Mouse (Mus musculus) left cerebral cortex, adult 18-20 months (tissue): ENCODE data around the gene Plcb4. TPM values are rescaled to one million over a fixed set of nuclear protein-coding genes. Genes with fewer than 3 reads are reported as not detected.

ENCODE experiments used
- DNase-seq, 2 experiments: peaks; one replicate each; pipeline ENCODE4 v3.0.0; 2021 to 2022; ENCODE audit warnings: low spot score in 2 of 2, mixed read lengths in 1 of 2
- total RNA-seq, 2 experiments: library from RNA; stranded (reverse); gene quantifications; 2 replicates each; pipeline ENCODE4 v1.2.3; 2021

The Plcb4 gene
- total RNA-seq, 2 experiments from 2014 or later = 64.6 to 77.5 TPM

DNA sequence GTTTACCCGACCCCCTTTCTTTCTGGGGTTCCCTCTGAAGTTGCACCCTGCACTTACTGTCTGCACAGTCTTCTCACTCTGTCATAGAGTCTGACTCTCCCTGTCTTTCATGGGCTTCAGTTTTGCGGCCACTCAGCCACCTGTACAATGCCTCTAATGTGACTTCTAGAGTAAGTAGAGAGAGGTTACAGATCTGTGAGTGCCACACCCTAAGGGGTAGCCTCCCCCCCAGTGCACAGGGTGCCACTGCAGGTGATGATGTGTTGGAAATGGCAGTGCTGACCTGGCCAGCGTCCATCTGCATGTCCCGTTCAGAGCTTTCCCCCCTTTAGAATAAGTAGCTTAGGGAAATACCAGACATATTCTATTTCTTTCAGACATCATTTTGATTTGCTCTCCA is 336.4 kb downstream of the Plcb4 start:
- no peak for DNase-seq

DNA sequence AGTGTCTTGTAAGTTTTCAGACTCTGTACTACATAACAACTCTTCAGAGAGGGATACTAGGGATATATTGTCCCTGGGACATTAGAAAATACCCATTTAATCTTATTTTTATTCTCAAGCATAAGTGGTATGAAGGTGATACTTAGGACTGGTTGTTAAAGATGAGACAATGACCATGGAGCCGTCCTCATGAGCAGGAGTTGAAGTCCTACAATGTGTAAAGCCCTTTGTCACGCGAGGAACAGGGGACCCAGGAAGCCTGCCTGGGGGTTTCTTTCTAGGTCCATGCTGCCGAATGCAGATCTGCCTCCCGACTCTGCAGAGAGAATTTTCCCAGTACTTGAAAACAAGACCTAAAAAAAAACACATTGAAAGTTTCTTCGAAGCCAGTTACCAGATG is 338.1 kb downstream of the Plcb4 start:
- DNase-seq = no peak

DNA sequence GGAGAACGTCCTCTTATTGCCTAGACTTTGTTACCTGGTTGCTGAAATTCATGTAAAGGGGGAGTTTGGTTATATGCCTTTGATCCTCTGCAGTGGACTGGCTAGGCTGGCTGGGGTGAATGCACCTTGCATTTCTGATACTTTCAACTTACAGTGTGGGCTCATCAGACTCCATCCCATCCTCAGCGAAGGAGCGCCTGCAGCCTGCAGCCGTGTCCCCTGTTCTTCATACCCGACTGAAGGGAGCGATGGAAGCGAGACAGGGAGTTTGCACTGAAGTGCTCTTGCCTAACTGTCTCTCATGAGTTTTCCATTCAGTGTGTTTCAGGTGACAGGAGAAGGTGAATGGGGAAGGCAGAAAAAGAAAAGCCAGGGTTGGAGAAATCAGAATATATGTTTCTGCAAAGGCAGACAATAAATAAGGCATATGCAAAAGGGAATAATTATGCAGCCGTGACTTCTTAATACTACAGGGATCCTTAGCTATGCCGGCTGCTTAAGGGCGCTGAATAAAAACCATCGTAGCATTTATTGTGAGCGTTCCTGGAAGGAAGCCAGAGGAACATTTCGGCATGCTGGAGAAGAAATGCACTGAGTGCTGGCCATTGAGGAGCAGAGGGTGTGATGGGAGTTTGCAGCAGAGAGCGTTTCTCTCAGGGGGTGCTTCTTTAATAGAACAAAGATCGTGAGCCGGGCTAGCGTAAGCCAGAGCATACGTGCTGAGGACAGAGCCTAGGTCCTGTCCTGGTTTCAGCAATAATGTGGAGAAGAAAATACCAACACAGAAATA is 338.7 kb downstream of the Plcb4 start:
- DNase-seq = no peak

DNA sequence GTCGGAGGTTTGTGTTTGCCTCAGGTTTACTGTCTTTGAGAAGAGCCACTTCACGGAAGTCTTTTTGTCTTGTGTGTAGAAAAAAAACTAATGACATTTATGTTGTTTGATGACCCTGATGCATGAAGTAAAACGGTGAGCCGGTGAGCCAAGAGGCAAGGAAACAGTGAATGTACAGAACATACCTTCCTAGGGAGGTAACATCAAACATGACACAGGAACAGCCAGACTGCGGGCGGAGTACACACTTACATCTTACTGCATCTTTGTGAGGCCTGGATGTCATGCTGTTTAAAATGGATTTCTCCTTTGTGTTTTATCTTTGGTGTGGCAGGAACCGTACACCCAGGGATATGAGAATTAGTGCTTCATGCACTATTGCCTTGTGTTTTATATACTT is 340.1 kb downstream of the Plcb4 start:
- DNase-seq = no peak

DNA sequence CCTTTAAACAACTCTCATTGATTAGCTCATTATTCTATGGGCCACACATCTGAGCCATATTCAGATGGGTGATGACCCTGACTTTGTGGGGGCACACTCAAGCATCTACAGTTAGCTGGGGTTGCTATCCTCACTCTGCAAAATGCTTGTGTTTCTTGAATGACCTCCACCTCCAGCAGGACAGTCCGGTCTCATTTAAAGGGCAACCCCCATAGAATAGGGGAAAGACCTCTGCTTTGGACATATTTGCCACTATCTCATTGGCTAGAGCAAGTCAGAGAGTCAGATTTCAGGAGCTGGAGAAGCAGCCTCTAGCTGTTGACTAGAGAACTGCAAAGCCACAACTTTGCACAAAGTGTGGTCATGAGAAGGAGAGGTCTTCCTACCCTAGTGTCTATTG is 340.6 kb downstream of the Plcb4 start:
- no peak for DNase-seq

DNA sequence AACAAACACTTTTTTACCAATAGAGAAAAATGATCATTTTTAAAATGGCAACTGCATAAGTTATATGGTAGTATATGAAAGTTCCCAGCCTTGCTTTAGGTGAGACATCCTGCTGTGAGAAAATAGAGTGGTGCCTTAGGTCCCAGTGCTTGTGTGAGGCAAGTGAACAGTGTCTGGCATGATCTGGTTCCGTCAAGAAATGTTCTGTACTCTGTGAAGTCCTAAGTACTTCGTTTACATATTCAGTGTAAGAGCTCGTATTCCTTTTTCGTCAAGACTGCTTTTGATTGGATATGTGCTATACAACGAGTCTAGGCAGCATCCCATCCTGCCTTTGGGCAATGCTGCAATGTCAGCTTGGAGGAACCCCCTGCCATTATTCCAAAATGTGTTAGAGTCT is 342.1 kb downstream of the Plcb4 start:
- no peak for DNase-seq

DNA sequence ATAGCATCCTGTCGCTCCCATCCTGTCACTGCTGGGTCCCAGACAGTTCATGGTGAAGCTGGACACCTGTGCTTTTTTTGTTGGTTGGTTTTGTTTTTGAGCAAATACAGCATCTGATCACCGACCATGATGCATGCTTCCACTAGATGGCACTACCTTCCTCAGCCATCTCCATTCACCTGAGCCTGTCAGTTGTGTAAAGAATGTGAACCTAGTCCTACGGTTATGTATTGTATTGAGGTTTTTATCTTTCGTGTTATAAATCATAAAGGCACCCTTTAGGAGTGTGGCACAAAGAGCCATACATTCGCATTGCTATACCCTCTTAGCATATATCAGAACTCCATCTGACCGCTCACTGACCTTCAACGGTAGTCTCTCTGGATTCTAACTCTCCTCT is 343.3 kb downstream of the Plcb4 start:
- DNase-seq = no peak

DNA sequence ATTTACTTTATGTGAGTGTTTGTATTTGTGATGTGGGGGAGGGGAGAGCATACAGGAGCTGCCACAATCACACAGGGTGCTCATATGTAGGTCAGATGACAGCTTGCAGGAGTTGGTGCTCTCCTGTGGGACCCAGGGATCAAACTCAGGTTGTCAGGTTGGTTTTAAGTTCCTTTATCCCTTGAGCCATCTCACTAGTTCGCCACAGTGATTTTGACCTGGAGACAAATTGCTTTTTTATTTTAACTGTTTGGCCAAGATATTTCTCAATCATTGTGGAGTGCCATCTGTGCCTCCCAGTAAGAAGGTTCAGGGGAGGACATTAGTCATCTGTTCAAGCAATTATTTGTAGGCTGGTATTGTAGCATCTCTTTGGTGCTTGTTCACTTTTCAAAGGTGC is 345.0 kb downstream of the Plcb4 start:
- no peak for DNase-seq

DNA sequence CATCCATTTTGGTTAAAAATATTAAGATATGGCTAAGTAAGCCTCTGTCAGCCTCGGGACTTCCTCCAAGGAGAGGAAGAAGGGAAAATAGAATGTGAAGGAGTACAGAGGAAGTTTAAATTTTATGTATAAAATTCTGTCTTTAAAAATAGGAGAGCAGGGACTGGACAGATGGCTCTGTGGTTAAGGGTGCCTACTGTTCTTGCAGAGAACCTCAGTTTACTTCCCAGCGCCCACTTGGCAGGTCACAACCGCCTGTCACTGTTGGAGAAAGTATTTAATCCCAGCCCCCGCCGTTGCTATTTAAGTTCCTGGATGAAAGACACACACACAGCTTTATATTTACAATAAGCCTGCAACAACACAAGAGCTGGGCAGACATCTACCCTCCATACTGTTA is 347.5 kb downstream of the Plcb4 start:
- DNase-seq = peak in 1 of 2 experiments; percentile 58

DNA sequence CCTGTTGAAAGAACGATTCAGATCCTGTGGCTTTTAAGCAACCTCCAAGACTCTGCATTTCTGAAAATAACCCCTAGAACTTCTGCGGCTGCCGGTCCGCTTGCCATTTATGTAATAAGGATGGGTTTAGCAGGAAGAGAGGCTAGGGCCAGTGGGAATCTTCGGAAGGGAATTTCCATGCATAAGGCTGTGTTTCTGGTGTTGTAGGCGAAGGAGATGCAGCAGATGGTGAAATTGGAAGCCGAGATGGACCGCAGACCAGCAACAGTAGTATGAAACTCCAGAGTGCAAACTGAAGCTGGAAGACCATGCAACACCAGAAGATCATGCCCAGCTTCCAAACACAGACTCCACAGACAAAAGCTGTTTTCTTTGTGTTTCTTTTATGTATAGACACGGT is 353.9 kb downstream of the Plcb4 start:
- DNase-seq = peak in 1 of 2 experiments; percentile 52

DNA sequence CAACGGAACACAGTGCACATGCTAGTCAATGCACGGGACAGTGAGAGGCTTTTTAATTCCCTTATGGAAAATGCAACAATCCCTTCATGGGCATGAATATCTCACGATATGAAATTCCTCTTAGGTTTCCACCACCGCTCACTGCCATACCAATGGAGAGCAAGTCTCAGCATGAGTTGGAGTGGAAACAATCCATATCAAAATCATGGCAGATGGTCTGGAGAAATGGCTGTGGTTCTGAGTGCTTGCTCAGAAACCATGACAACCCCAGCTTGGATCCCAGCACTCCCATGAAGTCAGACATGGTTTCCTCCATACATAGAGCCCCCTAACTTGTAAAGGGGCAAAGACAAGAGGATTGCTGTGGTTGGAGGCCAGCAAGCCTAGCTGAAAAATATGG is 389.7 kb downstream of the Plcb4 start:
- DNase-seq = no peak

DNA sequence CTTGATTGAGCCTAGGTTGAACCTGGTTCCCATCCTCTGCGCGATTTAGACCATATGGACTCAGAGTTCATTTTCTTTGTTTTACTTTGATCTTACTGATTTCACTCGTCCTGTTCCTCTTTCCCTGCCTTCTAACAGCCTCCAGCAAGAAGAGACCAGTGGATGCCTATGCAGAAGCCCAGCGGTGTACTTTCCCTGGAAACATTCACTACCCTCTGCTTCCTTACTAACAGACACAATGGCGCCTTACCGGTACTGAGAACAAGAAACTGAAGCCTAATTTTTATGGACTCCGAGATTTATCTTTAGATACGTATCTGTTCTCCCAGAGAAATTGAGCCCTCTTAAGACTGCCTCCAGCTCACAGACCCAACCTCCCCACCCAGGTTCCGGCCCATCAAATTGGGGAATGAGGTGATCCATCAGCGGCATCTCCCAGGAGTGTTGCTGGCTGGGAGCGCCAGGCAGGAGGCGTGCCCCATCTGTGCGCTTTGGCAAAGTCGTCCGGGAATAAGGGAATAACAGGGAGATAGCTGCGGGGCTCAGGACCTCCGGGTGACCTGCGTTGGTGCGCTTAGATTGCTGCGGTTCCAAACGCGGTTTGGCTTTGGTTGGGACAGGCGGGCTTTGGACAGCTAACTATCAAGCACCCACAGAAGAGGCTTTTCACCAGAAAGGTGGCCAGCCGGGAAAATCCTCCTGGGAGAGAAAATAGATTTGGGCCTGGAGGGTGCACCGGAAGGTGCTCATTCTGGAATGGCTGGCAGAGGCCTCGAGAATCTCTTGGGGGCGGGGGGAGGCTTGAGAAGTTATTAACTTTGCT is 392.2 kb downstream of the Plcb4 start:
- peak in 1 of 2 experiments; percentile 45 for DNase-seq

DNA sequence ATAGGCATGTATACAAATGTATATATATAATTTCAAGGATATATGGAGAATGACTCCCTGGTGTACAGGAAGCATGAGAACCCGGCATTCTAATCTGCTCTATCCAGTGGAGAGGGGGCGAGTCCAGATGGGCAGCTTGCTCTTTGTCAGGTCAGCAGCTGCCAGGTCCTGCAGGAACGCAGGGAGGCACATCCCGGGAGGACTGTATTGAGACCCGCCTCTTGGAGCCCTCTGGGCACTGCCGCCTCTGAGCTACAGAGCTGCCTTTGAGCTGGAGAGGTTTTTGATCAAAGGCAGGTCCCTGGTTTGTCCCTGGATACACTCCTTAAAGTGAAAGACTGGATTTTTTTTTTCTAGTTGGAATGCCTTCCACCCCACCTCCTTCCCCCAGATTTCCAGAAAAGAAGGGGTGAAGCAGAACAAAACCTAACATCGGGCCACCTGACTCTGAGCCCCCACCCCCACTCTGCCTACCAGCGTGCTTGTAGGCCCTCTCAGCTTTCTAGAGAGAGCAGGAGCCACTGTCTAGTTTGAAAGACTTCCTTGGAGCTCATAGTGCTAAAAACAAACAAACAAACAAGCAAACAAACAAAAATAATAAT is 393.0 kb downstream of the Plcb4 start, which contains the start of gene Lamp5:
TSS of gene Lamp5 (plus strand) at position 552 of the 602 bp plus-strand sequence.
- no peak for DNase-seq

DNA sequence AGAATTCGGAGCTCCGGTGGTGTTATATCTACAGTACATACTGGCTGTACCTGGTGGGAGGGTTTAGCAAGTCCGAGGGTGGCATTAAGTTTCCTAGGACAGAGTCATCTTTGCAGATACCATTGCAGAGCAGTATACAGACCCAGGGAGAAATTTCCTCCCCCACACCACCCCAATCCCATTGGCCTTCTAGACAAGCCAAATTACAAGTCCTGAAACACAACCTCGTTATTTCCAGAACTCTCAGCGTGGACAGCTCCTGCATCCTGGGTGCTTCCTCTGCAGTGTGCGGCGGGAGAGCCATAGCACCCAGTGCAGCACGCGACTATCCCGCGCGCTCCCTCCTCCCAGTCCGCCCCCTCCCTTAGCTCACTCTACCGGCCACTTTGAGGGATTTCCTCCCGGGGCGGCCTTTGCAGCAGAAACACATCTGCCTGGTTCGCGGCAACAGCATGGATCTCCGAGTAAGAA is 399.1 kb downstream of the Plcb4 start:
- DNase-seq = peak; percentile 45 to 64

DNA sequence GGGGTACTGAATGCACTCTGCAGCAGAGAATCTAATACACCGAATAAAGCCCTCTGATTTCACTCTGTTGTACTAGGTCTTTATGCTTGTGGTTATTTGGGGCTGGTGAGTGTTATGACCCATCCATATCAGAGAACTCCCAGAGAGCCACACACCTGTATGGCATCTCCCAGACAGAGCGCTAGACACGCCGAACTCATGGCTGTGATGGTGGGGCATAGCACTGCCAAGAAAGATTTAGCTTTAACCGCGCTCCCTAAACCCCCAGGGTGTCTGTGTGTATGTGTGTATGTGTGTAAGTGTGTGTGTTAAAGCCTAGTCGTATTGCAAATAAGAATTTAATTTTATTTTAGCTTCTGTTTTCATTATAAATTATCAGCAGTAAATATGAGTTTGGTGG is 399.6 kb downstream of the Plcb4 start:
- DNase-seq = no peak

DNA sequence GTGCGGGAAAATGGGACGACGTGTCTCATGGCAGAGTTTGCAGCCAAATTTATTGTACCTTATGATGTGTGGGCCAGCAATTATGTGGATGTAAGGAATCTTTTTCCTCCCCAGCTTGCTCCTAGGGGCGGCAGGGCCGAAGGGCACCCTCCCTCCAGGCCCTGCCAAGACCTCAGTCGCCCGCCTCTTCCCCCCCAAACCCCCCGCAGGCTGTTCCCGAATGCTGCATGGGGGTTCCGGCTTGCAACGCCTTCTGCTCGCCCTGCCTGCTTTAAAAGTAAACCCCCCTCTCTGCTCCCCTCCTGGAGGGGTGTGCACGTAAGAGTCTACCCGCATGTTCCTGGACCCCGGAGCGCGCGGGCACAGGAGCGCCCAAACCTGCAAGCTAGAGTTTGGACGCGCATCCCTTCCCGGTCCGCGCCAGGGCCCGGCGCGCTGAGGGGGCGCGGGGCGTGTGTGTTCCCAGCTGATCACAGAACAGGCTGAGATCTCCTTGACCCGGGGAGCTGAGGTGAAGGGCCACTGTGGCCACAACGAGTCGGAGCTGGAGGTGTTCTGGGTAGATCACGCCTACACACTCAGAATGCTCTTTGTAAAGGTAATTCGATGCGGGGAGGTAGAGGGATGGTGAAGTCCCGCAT is 400.3 kb downstream of the Plcb4 start:
- DNase-seq = no peak
